Comparison of ENCODE assay signal across 23 mouse cellular contexts in genomic region chr16:39053779-39054178, GRCm38 (mm10).
"Had no signal": no experiment of that assay in that cellular context is flagged by ENCODE, and none has a peak within 500 bp of the region (broad histone marks: within the 10 kb centered on the region; RNA-seq: fewer than 3 reads in every experiment).

No protein-coding gene starts in this region.

- H3K36me3 ChIP-seq: embryonic facial prominence, embryonic 10.5 days; embryonic facial prominence, embryonic 12.5 days; embryonic facial prominence, embryonic 13.5 days; embryonic facial prominence, embryonic 15.5 days; forebrain, embryonic 10.5 days; forebrain, embryonic 12.5 days; forebrain, embryonic 15.5 days; heart, embryonic 10.5 days had no signal

- DNase-seq: cerebellum, adult 9-11 months; cerebellum, postnatal 14 days; cerebellum, postnatal 25 days; cerebellum, postnatal 36 days; embryo, embryonic 11 days; forebrain, postnatal 0 days; gastrocnemius, adult 2 months; gastrocnemius, postnatal 10 days; gastrocnemius, postnatal 14 days; gastrocnemius, postnatal 25 days; gastrocnemius, postnatal 36 days; heart, adult 18-20 months; heart, adult 2 months had no signal

- H3K9ac ChIP-seq: embryonic facial prominence, embryonic 12.5 days; embryonic facial prominence, embryonic 13.5 days; embryonic facial prominence, embryonic 15.5 days; forebrain, embryonic 12.5 days; forebrain, embryonic 13.5 days; forebrain, embryonic 15.5 days; forebrain, postnatal 0 days had no signal

- H3K4me1 ChIP-seq: embryonic facial prominence, embryonic 10.5 days; embryonic facial prominence, embryonic 15.5 days; forebrain, embryonic 10.5 days; forebrain, embryonic 12.5 days had no signal

- H3K9me3 ChIP-seq: embryonic facial prominence, embryonic 10.5 days; embryonic facial prominence, embryonic 12.5 days; embryonic facial prominence, embryonic 13.5 days; embryonic facial prominence, embryonic 15.5 days; forebrain, embryonic 10.5 days; forebrain, embryonic 12.5 days; forebrain, embryonic 13.5 days; forebrain, embryonic 15.5 days; heart, embryonic 10.5 days had no signal

- H3K4me3 ChIP-seq: embryonic facial prominence, embryonic 10.5 days; embryonic facial prominence, embryonic 12.5 days; embryonic facial prominence, embryonic 13.5 days; embryonic facial prominence, embryonic 15.5 days; erythroblast, embryonic 14.5 days; forebrain, embryonic 10.5 days; forebrain, embryonic 12.5 days; forebrain, embryonic 13.5 days; forebrain, embryonic 15.5 days; gastrocnemius, adult 2 months; heart, adult 2 months; heart, embryonic 10.5 days had no signal

- H3K27me3 ChIP-seq: forebrain, embryonic 15.5 days had no signal

- H3K27ac ChIP-seq: embryonic facial prominence, embryonic 10.5 days; embryonic facial prominence, embryonic 12.5 days; embryonic facial prominence, embryonic 13.5 days; embryonic facial prominence, embryonic 15.5 days; forebrain, embryonic 10.5 days; forebrain, embryonic 12.5 days; forebrain, embryonic 13.5 days; forebrain, embryonic 15.5 days; gastrocnemius, adult 2 months; heart, adult 2 months; heart, embryonic 10.5 days had no signal
